Mouse (Mus musculus): ENCODE measurements around the gene Rbm7. TPM values are rescaled to one million over a fixed set of nuclear protein-coding genes. Genes with fewer than 3 reads are reported as not detected.
"Not testable (repeated sequence)": the region's sequence is repeated elsewhere in the genome, so short reads cannot be mapped to it uniquely, and the experiment has no call there.

The Rbm7 gene
- 47.0 and 50.4 TPM in 2 replicates for polyA plus RNA-seq (2012; rRNA removed)

GRCm38 (mm10) chr9:48494817-48495547, at the start of gene Rbm7, which contains the start of gene Gm5617:
Gene Rbm7, minus strand, starts transcription at chr9:48495299.
Gene Gm5617, plus strand, starts transcription at chr9:48495442.
- peak; percentile 98 for TF ChIP-seq POLR2A (IDR thresholded peaks at IDR 0.05; ENCODE audit: control insufficient read depth, low read depth, low read length)
- TF ChIP-seq CTCF (IDR thresholded peaks at IDR 0.05; ENCODE audit: control insufficient read depth, insufficient read depth, insufficient replicate concordance, low read depth, low read length) = no peak
- Histone ChIP-seq H3K4me3 (ENCODE audit: control insufficient read depth, low read depth, low read length) (peak within 1 kb of the TSS; percentile 92), H3K27me3 (ENCODE audit: control insufficient read depth, insufficient read depth, low read length) (no peaks in the 10 kb centered on the region), H3K27ac (ENCODE audit: control insufficient read depth, insufficient read depth, low read depth, low read length) (peak within 1 kb of the TSS; percentile 98), H3K4me1 (ENCODE audit: control insufficient read depth, insufficient read depth, low read length) (no peaks in the 10 kb centered on the region; the same call in 1 of the 2 replicates), H3K36me3 (ENCODE audit: control insufficient read depth, insufficient read depth, low read length) (no peaks in the 10 kb centered on the region)

GRCm38 (mm10) chr9:48538688-48539087, 43.6 kb upstream of the Rbm7 start:
- TF ChIP-seq POLR2A (IDR thresholded peaks at IDR 0.05; ENCODE audit: control insufficient read depth, low read depth, low read length) = no peak
- TF ChIP-seq CTCF (IDR thresholded peaks at IDR 0.05; ENCODE audit: control insufficient read depth, insufficient read depth, insufficient replicate concordance, low read depth, low read length) = no peak
- Histone ChIP-seq H3K27ac (ENCODE audit: control insufficient read depth, insufficient read depth, low read depth, low read length) (no peak overlapping the region), H3K4me1 (ENCODE audit: control insufficient read depth, insufficient read depth, low read length) (peaks cover 6% of the 10 kb centered on the region), H3K36me3 (ENCODE audit: control insufficient read depth, insufficient read depth, low read length) (no peaks in the 10 kb centered on the region), H3K27me3 (ENCODE audit: control insufficient read depth, insufficient read depth, low read length) (no peaks in the 10 kb centered on the region), H3K4me3 (ENCODE audit: control insufficient read depth, low read depth, low read length) (peak overlapping the region; percentile 65)

DNA sequence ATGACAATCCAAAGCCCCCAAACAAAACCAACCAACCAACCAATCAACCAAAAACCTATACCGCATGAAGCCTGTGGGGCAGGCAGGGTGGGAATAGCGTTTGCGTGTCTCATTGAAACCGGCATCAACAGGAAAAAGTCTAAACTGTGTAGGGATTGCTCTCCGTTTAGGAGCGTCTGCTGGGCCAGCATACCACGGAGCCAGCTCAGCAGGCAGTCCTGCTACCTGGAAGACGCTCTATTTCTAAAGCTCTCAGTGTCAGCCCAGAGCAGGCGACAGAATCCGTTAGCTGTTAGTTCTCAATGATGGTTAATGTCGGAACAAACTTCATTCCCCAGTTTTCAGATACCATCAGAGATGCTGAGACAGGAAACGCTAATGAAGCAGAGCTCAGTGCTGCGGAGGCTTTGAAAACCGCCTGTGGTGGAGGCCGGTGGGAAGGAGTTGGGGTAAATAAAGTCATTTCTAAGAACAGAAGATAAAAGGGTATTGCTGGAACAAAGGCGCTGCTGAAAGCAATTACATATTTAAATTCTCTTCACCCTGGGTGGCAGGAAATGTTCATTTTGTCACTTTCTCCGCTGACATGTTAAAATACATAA, 43.0 kb upstream of the Rbm7 start:
- Histone ChIP-seq H3K36me3 (ENCODE audit: control insufficient read depth, insufficient read depth, low read length) (no peaks in the 10 kb centered on the region), H3K27me3 (ENCODE audit: control insufficient read depth, insufficient read depth, low read length) (no peaks in the 10 kb centered on the region), H3K27ac (ENCODE audit: control insufficient read depth, insufficient read depth, low read depth, low read length) (no peak overlapping the region), H3K4me1 (ENCODE audit: control insufficient read depth, insufficient read depth, low read length) (peaks cover 6% of the 10 kb centered on the region), H3K4me3 (ENCODE audit: control insufficient read depth, low read depth, low read length) (peak overlapping the region; percentile 22)
- no peak for TF ChIP-seq CTCF (IDR thresholded peaks at IDR 0.05; ENCODE audit: control insufficient read depth, insufficient read depth, insufficient replicate concordance, low read depth, low read length)
- TF ChIP-seq POLR2A (IDR thresholded peaks at IDR 0.05; ENCODE audit: control insufficient read depth, low read depth, low read length) = no peak

- H3K27ac ChIP-seq (ENCODE audit: control insufficient read depth, insufficient read depth, low read depth, low read length); H3K4me3 ChIP-seq (ENCODE audit: control insufficient read depth, low read depth, low read length); H3K36me3 ChIP-seq (ENCODE audit: control insufficient read depth, insufficient read depth, low read length); H3K4me1 ChIP-seq (ENCODE audit: control insufficient read depth, insufficient read depth, low read length); H3K27me3 ChIP-seq (ENCODE audit: control insufficient read depth, insufficient read depth, low read length): not testable (repeated sequence)
Observed at GRCm38 (mm10) chr9:48537616-48538015, 42.5 kb upstream of the Rbm7 start.

- Histone ChIP-seq H3K27ac (ENCODE audit: control insufficient read depth, insufficient read depth, low read depth, low read length) (no peak overlapping the region), H3K4me1 (ENCODE audit: control insufficient read depth, insufficient read depth, low read length) (peaks cover 6% of the 10 kb centered on the region), H3K27me3 (ENCODE audit: control insufficient read depth, insufficient read depth, low read length) (no peaks in the 10 kb centered on the region), H3K36me3 (ENCODE audit: control insufficient read depth, insufficient read depth, low read length) (no peaks in the 10 kb centered on the region), H3K4me3 (ENCODE audit: control insufficient read depth, low read depth, low read length) (no peak overlapping the region)
- TF ChIP-seq POLR2A (IDR thresholded peaks at IDR 0.05; ENCODE audit: control insufficient read depth, low read depth, low read length) = no peak
- no peak for TF ChIP-seq CTCF (IDR thresholded peaks at IDR 0.05; ENCODE audit: control insufficient read depth, insufficient read depth, insufficient replicate concordance, low read depth, low read length)
Observed at GRCm38 (mm10) chr9:48536414-48536813, 41.3 kb upstream of the Rbm7 start.

- H3K36me3 ChIP-seq (ENCODE audit: control insufficient read depth, insufficient read depth, low read length) = no peaks in the 10 kb centered on the region
- no peaks in the 10 kb centered on the region for H3K4me1 ChIP-seq (ENCODE audit: control insufficient read depth, insufficient read depth, low read length)
- no peaks in the 10 kb centered on the region for H3K27me3 ChIP-seq (ENCODE audit: control insufficient read depth, insufficient read depth, low read length)
- TF ChIP-seq POLR2A (IDR thresholded peaks at IDR 0.05; ENCODE audit: control insufficient read depth, low read depth, low read length) = no peak
- TF ChIP-seq CTCF (IDR thresholded peaks at IDR 0.05; ENCODE audit: control insufficient read depth, insufficient read depth, insufficient replicate concordance, low read depth, low read length) = no peak
- no peak overlapping the region for H3K27ac ChIP-seq (ENCODE audit: control insufficient read depth, insufficient read depth, low read depth, low read length)
- no peak overlapping the region for H3K4me3 ChIP-seq (ENCODE audit: control insufficient read depth, low read depth, low read length)
Observed at GRCm38 (mm10) chr9:48532730-48533129, 37.6 kb upstream of the Rbm7 start.

DNA sequence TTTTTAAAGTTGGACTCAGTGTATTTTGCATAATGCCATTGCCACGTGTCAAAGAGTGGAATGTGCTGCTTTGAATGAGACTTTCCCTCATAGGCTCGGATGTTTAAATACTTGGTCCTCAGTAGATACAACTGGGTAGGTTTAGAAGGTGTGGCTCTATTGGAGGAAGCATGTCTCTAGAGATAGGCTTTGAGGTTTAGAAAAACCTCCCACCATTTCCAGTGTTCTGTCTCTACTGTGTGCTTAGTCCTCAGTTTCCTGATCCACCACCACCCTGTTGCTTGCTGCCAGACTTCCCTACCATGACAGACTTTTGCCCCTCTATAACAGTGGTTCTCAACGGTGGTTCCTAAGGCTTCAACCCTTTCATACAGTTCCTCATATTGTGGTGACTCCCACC, 37.1 kb upstream of the Rbm7 start:
- Histone ChIP-seq H3K36me3 (ENCODE audit: control insufficient read depth, insufficient read depth, low read length) (no peaks in the 10 kb centered on the region), H3K4me3 (ENCODE audit: control insufficient read depth, low read depth, low read length) (no peak overlapping the region)

More for the DNA sequence above, 37.1 kb upstream of the Rbm7 start:
- Histone ChIP-seq H3K27ac (ENCODE audit: control insufficient read depth, insufficient read depth, low read depth, low read length) (no peak overlapping the region), H3K4me1 (ENCODE audit: control insufficient read depth, insufficient read depth, low read length) (no peaks in the 10 kb centered on the region), H3K27me3 (ENCODE audit: control insufficient read depth, insufficient read depth, low read length) (no peaks in the 10 kb centered on the region)
- TF ChIP-seq POLR2A (IDR thresholded peaks at IDR 0.05; ENCODE audit: control insufficient read depth, low read depth, low read length) (no peak), CTCF (IDR thresholded peaks at IDR 0.05; ENCODE audit: control insufficient read depth, insufficient read depth, insufficient replicate concordance, low read depth, low read length) (no peak)

Measured in testis, adult 2 months (tissue).